Mouse (Mus musculus): ENCODE data around the gene Myo18a. TPM values are rescaled to one million over a fixed set of nuclear protein-coding genes. Genes with fewer than 3 reads are reported as not detected.
A peak's percentile ranks its signal among the peaks of the same experiment; 100 is the strongest.

Gene Myo18a
- polyA plus RNA-seq, 1 experiment from 2014 or later: 30.0 TPM

- Histone ChIP-seq H3K9ac (ENCODE audit: low read length) (peak overlapping the region; percentile 35; the same call in 1 of the 2 replicates), H3K36me3 (ENCODE audit: control insufficient read depth, insufficient read depth, low read length) (no peaks in the 10 kb centered on the region), H3K4me2 (ENCODE audit: low read length) (peak overlapping the region; percentile 14; the same call in 1 of the 2 replicates), H3K4me3 (ENCODE audit: low read depth, low read length) (no peak overlapping the region), H3K27me3 (replicated peaks; ENCODE audit: control insufficient read depth, insufficient read depth, low read length) (no peaks in the 10 kb centered on the region; the same call in 1 of the 2 replicates), H3K27ac (ENCODE audit: low read depth, low read length) (peak overlapping the region; percentile 86), H3K9me3 (replicated peaks; ENCODE audit: control insufficient read depth, low read length) (no peaks in the 10 kb centered on the region), H3K4me1 (ENCODE audit: control insufficient read depth, insufficient read depth, low read length) (peaks cover 45% of the 10 kb centered on the region)
- ATAC-seq: peak; percentile 78
- 27% methylated on average over 17 of the region's 17 CpGs for WGBS
- peak; percentile 72 for DNase-seq (ENCODE audit: low spot score)
These were observed 124.4 kb downstream of the Myo18a start for GRCm38 (mm10) chr11:77887373-77887960.

- Histone ChIP-seq H3K9me3 (replicated peaks; ENCODE audit: control insufficient read depth, low read length) (no peaks in the 10 kb centered on the region), H3K4me2 (ENCODE audit: low read length) (no peak overlapping the region), H3K27me3 (replicated peaks; ENCODE audit: control insufficient read depth, insufficient read depth, low read length) (no peaks in the 10 kb centered on the region; the same call in 1 of the 2 replicates), H3K9ac (ENCODE audit: low read length) (no peak overlapping the region), H3K4me1 (ENCODE audit: control insufficient read depth, insufficient read depth, low read length) (peaks cover 59% of the 10 kb centered on the region), H3K36me3 (ENCODE audit: control insufficient read depth, insufficient read depth, low read length) (no peaks in the 10 kb centered on the region), H3K4me3 (ENCODE audit: low read depth, low read length) (no peak overlapping the region), H3K27ac (ENCODE audit: low read depth, low read length) (peak overlapping the region; percentile 86)
- DNase-seq (ENCODE audit: low spot score): no peak
- no peak for ATAC-seq
- WGBS: 91% methylated on average over 5 of the region's 5 CpGs
These were observed 125.8 kb downstream of the Myo18a start for GRCm38 (mm10) chr11:77888846-77889245.

- no peak overlapping the region for H3K4me3 ChIP-seq (ENCODE audit: low read depth, low read length)
- 41% methylated on average over 1 of the region's 2 CpGs for WGBS
- H3K9me3 ChIP-seq (replicated peaks; ENCODE audit: control insufficient read depth, low read length): no peaks in the 10 kb centered on the region
- no peak overlapping the region for H3K4me2 ChIP-seq (ENCODE audit: low read length)
- ATAC-seq (no peak), DNase-seq (ENCODE audit: low spot score) (no peak)
- no peaks in the 10 kb centered on the region for H3K27me3 ChIP-seq (replicated peaks; ENCODE audit: control insufficient read depth, insufficient read depth, low read length)
- H3K27ac ChIP-seq (ENCODE audit: low read depth, low read length): no peak overlapping the region
- H3K4me1 ChIP-seq (ENCODE audit: control insufficient read depth, insufficient read depth, low read length): peaks cover 64% of the 10 kb centered on the region
- H3K9ac ChIP-seq (ENCODE audit: low read length): no peak overlapping the region
- no peaks in the 10 kb centered on the region for H3K36me3 ChIP-seq (ENCODE audit: control insufficient read depth, insufficient read depth, low read length)
These were observed 126.4 kb downstream of the Myo18a start for GRCm38 (mm10) chr11:77889484-77889883.

GRCm38 (mm10) chr11:77890648-77891258 lies 127.7 kb downstream of the Myo18a start:
- DNase-seq (ENCODE audit: low spot score): peak; percentile 78
- Histone ChIP-seq H3K27ac (ENCODE audit: low read depth, low read length) (peak overlapping the region; percentile 55; the same call in 1 of the 2 replicates), H3K36me3 (ENCODE audit: control insufficient read depth, insufficient read depth, low read length) (no peaks in the 10 kb centered on the region), H3K9ac (ENCODE audit: low read length) (no peak overlapping the region), H3K27me3 (replicated peaks; ENCODE audit: control insufficient read depth, insufficient read depth, low read length) (no peaks in the 10 kb centered on the region), H3K4me2 (ENCODE audit: low read length) (no peak overlapping the region), H3K4me3 (ENCODE audit: low read depth, low read length) (no peak overlapping the region), H3K9me3 (replicated peaks; ENCODE audit: control insufficient read depth, low read length) (no peaks in the 10 kb centered on the region), H3K4me1 (ENCODE audit: control insufficient read depth, insufficient read depth, low read length) (peaks cover 69% of the 10 kb centered on the region)
- WGBS: 7% methylated on average over 2 of the region's 2 CpGs
- ATAC-seq: no peak

- peak overlapping the region; percentile 96 for H3K27ac ChIP-seq (ENCODE audit: low read depth, low read length)
- H3K4me1 ChIP-seq (ENCODE audit: control insufficient read depth, insufficient read depth, low read length): peaks cover 74% of the 10 kb centered on the region
- no peaks in the 10 kb centered on the region for H3K9me3 ChIP-seq (replicated peaks; ENCODE audit: control insufficient read depth, low read length)
- no peaks in the 10 kb centered on the region for H3K27me3 ChIP-seq (replicated peaks; ENCODE audit: control insufficient read depth, insufficient read depth, low read length)
- no peaks in the 10 kb centered on the region for H3K36me3 ChIP-seq (ENCODE audit: control insufficient read depth, insufficient read depth, low read length)
- DNase-seq (ENCODE audit: low spot score) (peak; percentile 67), ATAC-seq (no peak)
- peak overlapping the region; percentile 10; the same call in 1 of the 2 replicates for H3K4me3 ChIP-seq (ENCODE audit: low read depth, low read length)
- 8% methylated on average over 5 of the region's 5 CpGs for WGBS
- peak overlapping the region; percentile 35 for H3K4me2 ChIP-seq (ENCODE audit: low read length)
- H3K9ac ChIP-seq (ENCODE audit: low read length): peak overlapping the region; percentile 58; the same call in 1 of the 2 replicates
These were observed 129.8 kb downstream of the Myo18a start for GRCm38 (mm10) chr11:77892883-77893282.

GRCm38 (mm10) chr11:77893283-77893682 lies 130.2 kb downstream of the Myo18a start:
- Histone ChIP-seq H3K4me3 (ENCODE audit: low read depth, low read length) (peak overlapping the region; percentile 10; the same call in 1 of the 2 replicates), H3K27me3 (replicated peaks; ENCODE audit: control insufficient read depth, insufficient read depth, low read length) (no peaks in the 10 kb centered on the region), H3K27ac (ENCODE audit: low read depth, low read length) (peak overlapping the region; percentile 96), H3K4me2 (ENCODE audit: low read length) (peak overlapping the region; percentile 35), H3K36me3 (ENCODE audit: control insufficient read depth, insufficient read depth, low read length) (no peaks in the 10 kb centered on the region), H3K4me1 (ENCODE audit: control insufficient read depth, insufficient read depth, low read length) (peaks cover 77% of the 10 kb centered on the region), H3K9ac (ENCODE audit: low read length) (peak overlapping the region; percentile 58; the same call in 1 of the 2 replicates), H3K9me3 (replicated peaks; ENCODE audit: control insufficient read depth, low read length) (no peaks in the 10 kb centered on the region)
- ATAC-seq (no peak), DNase-seq (ENCODE audit: low spot score) (no peak)
- 8% methylated on average over 6 of the region's 6 CpGs for WGBS

GRCm38 (mm10) chr11:77893787-77894718 lies 131.0 kb downstream of the Myo18a start, which contains the start of gene Pipox:
Gene Pipox (minus strand): TSS chr11:77894096.
- ATAC-seq (peak; percentile 87), DNase-seq (ENCODE audit: low spot score) (peak; percentile 97)
- H3K27me3 ChIP-seq (replicated peaks; ENCODE audit: control insufficient read depth, insufficient read depth, low read length): no peaks in the 10 kb centered on the region
- WGBS: 1% methylated on average over 11 of the region's 11 CpGs
- H3K27ac ChIP-seq (ENCODE audit: low read depth, low read length): peak within 1 kb of the TSS; percentile 96
- peak within 1 kb of the TSS; percentile 10; the same call in 1 of the 2 replicates for H3K4me3 ChIP-seq (ENCODE audit: low read depth, low read length)
- H3K4me2 ChIP-seq (ENCODE audit: low read length): peak within 1 kb of the TSS; percentile 35
- H3K36me3 ChIP-seq (ENCODE audit: control insufficient read depth, insufficient read depth, low read length): no peaks in the 10 kb centered on the region
- H3K9ac ChIP-seq (ENCODE audit: low read length): peak within 1 kb of the TSS; percentile 58; the same call in 1 of the 2 replicates
- H3K9me3 ChIP-seq (replicated peaks; ENCODE audit: control insufficient read depth, low read length): no peaks in the 10 kb centered on the region
- H3K4me1 ChIP-seq (ENCODE audit: control insufficient read depth, insufficient read depth, low read length): peaks cover 81% of the 10 kb centered on the region

- no peak overlapping the region for H3K9ac ChIP-seq (ENCODE audit: low read length)
- WGBS: 65% methylated on average over 2 of the region's 2 CpGs
- no peak for ATAC-seq
- no peaks in the 10 kb centered on the region for H3K36me3 ChIP-seq (ENCODE audit: control insufficient read depth, insufficient read depth, low read length)
- peaks cover 78% of the 10 kb centered on the region for H3K4me1 ChIP-seq (ENCODE audit: control insufficient read depth, insufficient read depth, low read length)
- no peaks in the 10 kb centered on the region for H3K9me3 ChIP-seq (replicated peaks; ENCODE audit: control insufficient read depth, low read length)
- H3K27me3 ChIP-seq (replicated peaks; ENCODE audit: control insufficient read depth, insufficient read depth, low read length): no peaks in the 10 kb centered on the region
- no peak overlapping the region for H3K4me2 ChIP-seq (ENCODE audit: low read length)
- no peak overlapping the region for H3K4me3 ChIP-seq (ENCODE audit: low read depth, low read length)
- peak overlapping the region; percentile 96 for H3K27ac ChIP-seq (ENCODE audit: low read depth, low read length)
- no peak for DNase-seq (ENCODE audit: low spot score)
These were observed 131.9 kb downstream of the Myo18a start for GRCm38 (mm10) chr11:77894967-77895366.

Measured in forebrain, embryonic 14.5 days (tissue).